Mouse (Mus musculus): ENCODE data around the gene Smyd3.
"Not testable (repeated sequence)": the region's sequence is repeated elsewhere in the genome, so short reads cannot be mapped to it uniquely, and the experiment has no call there.

Gene Smyd3

GRCm38 (mm10) chr1:179176861-179177658 is 340.8 kb downstream of the Smyd3 start:
- in situ Hi-C loops (cut with MboI, MseI) = no loop called here

GRCm38 (mm10) chr1:179174241-179174640 is 343.6 kb downstream of the Smyd3 start:
- in situ Hi-C loops (cut with MboI, MseI) = loop anchor here (5.0 kb wide), 1 partner anchor 92 kb away; no protein-coding TSS in a partner anchor

DNA sequence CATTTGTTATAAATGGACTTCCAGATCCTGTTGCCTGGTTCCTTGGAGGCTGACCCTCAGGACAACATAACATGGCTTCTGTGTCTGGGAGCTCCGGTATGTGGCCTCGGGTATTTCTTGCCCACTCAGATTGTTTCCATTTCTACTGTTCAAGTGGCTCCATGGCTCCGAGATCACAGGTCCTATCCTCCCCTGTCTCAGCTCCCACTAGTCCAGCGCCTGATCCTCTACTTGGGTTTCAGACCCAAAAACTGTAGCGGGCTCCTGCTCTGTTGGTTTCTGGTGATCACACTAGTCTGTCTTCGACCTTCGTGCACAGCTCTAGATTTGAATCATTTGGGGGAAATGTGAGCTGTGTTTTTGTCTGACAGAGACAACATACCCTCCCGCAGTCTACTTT is 347.3 kb downstream of the Smyd3 start:
- in situ Hi-C loops (cut with MboI, MseI) = loop anchor here (5.0 kb wide), 1 partner anchor 88 kb away; no protein-coding TSS in a partner anchor

DNA sequence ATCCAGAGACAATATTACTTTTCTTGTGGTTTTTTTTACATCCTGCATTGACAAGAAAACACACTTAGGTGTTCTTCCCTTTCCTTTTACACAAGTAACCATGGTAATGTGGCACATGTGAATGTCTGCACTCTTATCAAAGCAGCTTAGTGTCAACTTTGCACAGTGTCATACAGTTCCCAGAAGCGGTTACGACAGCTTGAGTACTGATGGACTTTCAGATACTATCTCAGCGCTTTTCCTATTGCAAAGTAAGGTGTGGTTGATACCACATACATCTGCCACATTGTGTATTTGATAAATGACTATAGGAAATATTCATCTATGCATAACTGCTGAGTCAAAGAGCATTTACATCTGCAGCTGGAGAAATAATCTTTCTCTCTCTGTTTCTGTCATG is 348.1 kb downstream of the Smyd3 start:
- in situ Hi-C loops (cut with MboI, MseI) = loop anchor here (5.0 kb wide), 1 partner anchor 87 kb away; no protein-coding TSS in a partner anchor

DNA sequence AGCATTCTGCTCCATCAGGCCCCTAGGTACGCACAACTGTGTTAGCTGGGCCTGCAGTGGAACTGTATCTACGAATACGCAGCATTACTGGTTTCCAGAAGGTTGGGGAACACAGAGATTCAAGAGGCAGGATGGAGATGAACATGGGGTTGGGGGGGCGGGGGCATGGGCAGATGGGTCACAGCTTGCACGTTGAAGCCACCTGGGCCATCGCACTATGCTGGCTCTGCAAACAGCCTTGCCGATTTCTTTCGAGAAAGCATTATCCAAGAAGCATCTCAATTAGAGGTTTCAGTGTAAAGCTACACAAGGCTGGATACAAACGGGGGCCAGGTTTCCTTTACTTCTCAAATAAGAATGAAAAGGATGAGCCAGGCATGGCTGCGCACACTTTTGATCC is 348.7 kb downstream of the Smyd3 start:
- in situ Hi-C loops (cut with MboI, MseI) = no loop called here

DNA sequence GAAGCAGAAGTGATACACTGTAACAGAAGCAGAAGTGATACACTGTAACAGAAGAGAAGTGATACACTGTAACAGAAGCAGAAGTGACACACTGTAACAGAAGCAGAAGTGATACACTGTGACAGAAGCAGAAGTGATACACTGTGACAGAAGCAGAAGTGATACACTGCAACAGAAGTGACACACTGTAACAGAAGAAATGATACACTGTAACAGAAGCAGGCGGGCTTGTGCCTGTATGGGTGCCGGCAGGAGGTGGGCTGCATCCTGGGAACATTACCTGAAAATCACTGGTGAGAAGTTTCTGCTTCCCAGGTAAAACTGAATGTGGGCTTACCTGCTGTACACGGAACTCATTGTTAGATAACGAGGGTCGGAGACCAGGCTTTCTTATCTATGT is 353.6 kb downstream of the Smyd3 start:
- in situ Hi-C loops (cut with MboI, MseI) = not testable (repeated sequence)

DNA sequence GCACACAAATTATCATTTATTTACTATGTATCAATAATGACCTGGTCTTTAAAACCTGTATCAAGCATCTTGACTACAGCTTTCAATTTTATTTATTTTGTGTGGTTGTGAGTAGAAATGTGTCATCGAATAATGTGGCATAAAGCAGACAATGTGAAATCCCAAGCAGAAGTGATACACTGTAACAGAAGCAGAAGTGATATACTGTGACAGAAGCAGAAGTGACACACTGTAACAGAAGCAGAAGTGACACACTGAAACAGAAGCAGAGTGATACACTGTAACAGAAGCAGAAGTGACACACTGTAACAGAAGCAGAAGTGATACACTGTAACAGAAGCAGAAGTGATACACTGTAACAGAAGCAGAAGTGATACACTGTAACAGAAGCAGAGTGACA is 355.1 kb downstream of the Smyd3 start:
- in situ Hi-C loops (cut with MboI, MseI) = not testable (repeated sequence)

DNA sequence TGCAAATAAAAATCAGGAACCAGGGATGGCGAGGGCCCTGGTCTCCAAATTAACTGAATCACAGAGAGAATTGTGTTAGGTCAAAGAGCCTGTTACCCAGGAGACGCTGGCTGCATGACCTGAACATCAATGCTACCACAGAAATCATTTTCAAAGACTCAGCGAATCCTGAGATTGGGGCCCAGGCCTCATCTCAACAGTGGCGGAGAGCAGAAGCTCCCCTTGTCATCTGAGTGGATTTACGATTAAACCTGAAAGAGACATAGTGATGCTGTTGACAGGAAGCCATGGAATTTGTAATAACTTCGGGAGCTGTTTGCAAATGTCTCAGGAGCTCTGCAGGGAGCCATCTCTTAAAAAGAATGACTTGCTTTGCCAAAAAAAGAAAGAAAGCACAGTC is 355.9 kb downstream of the Smyd3 start:
- in situ Hi-C loops (cut with MboI, MseI) = no loop called here

DNA sequence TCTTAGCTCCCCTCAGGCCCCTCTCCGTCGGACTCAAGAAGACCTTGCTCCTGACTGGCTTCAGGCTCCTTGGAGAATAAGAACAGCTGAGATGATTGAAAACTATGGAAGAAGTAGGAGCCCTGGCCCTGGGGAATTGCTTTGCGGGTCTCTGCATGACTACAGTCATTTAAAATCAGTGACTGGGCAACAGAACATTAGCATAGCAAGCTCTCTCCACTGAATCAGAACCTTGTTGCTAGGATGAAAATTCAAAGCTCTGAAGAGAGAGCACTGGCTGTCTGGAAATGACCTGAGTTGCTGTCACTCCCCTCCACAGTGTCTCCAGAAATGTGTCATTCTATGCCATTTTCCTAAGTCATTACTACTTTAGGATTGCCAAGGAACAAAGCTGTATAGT is 357.1 kb downstream of the Smyd3 start:
- in situ Hi-C loops (cut with MboI, MseI) = no loop called here

DNA sequence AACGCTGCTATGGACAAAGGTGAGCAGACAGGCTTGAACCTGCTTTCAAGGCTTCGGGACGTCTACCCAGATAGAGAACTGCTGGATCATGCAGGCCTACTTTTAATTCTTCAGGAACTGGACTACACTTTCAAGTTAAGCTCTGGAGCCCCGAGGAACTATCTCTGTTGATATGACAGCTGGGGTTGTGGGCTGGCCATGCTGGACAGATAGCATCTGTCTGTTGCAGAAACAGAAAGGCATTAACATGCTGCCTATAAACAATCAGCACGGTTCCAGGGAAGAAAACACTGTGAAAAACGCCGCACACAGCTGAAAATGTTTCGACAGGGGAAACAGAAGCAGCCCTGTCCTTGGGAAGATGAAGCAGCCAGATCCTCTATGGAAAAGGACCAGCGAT is 365.5 kb downstream of the Smyd3 start:
- in situ Hi-C loops (cut with MboI, MseI) = no loop called here

GRCm38 (mm10) chr1:179151275-179151674 is 366.6 kb downstream of the Smyd3 start:
- in situ Hi-C loops (cut with MboI, MseI) = no loop called here

- in situ Hi-C loops (cut with MboI, MseI) = loop anchor here (5.0 kb wide), 1 partner anchor 187 kb away; no protein-coding TSS in a partner anchor
These were observed 368.2 kb downstream of the Smyd3 start for GRCm38 (mm10) chr1:179149468-179150140.

GRCm38 (mm10) chr1:179146730-179147167 is 371.1 kb downstream of the Smyd3 start:
- in situ Hi-C loops (cut with MboI, MseI) = loop anchor here (5.0 kb wide), 1 partner anchor 184 kb away; no protein-coding TSS in a partner anchor

GRCm38 (mm10) chr1:179143154-179143832 is 374.5 kb downstream of the Smyd3 start:
- in situ Hi-C loops (cut with MboI, MseI) = no loop called here

DNA sequence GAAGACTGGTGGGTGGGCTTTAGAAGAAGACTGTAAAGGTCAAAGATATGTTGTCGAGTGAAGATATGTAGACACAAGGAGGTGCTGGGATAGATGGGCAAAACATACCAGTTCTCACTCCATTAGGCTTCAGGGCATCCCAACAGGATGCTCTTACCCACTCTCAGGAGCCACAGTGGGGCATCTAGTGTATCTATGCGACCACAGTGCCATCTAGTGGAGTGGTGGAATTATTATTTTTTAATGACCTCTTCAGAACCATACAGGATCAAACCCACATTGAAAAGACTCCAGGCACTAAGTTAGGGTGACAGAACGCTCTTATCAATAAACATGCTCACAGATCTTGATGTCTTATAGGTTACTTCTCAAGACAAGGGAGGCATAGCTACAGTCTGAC is 375.7 kb downstream of the Smyd3 start:
- in situ Hi-C loops (cut with MboI, MseI) = no loop called here

GRCm38 (mm10) chr1:179141071-179141650 is 376.7 kb downstream of the Smyd3 start:
- in situ Hi-C loops (cut with MboI, MseI) = no loop called here

GRCm38 (mm10) chr1:179137145-179137477 is 380.7 kb downstream of the Smyd3 start:
- in situ Hi-C loops (cut with MboI, MseI) = no loop called here

DNA sequence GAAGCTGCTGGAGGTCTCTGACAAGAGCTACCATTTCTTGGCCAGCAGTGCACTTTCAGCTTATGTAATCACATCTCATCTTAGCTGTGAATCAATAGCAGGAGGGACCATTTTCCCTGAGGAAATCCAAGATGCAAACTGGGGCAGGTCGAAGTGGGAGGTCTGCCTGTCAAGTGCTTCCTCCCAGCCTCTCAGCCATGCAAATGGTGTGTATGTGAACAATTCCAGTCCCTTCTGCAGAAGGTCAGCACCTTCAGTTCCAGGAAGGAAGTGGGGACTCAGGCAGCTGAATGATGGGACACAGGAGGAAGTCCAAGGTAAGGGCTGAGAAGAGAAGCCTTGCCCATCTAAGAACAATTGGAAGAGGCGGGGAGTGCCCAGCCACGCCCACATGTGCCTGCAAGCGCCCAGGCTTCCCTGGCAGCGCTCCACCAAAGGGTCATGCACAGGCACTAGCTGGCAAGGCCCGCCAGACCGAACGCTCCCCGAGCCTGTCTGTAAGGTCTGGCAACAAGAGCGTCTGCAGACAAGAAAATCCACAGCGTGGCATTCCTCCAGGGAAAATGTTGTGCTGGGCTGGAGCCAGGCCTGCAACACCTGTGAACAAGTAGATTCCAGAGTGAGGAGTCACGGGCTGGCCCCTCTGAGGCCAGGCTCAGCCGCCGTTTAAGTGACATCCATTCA is 381.2 kb downstream of the Smyd3 start:
- in situ Hi-C loops (cut with MboI, MseI) = no loop called here

DNA sequence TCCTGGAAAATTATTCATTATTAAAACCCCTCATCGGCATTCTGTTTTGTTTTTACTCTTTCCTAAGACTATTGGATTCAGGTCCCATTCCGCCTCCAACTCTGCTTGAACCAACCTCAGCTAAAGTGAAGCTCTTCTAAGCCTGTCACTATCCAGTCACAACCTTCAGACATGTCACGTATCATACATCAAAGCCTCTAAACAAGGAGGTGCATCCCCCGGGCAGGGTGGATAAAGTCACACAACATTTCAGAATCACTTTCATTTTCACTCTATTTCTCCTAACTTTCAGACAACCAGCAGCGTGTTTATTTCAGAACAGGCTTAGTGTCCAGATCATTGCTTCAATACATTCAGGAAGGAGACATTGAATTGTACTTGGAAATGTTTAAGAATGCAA is 387.8 kb downstream of the Smyd3 start:
- in situ Hi-C loops (cut with MboI, MseI) = loop anchor here (5.0 kb wide), 1 partner anchor 603 kb away; the partner anchor contains the start of gene Kif26b

GRCm38 (mm10) chr1:179126287-179126686 is 391.6 kb downstream of the Smyd3 start:
- in situ Hi-C loops (cut with MboI, MseI) = no loop called here
